Mouse (Mus musculus) forebrain, postnatal 0 days (tissue): Measurements from ENCODE around the gene C9orf72. TPM values are rescaled to one million over a fixed set of nuclear protein-coding genes. Genes with fewer than 3 reads are reported as not detected.

Source experiments
- ATAC-seq: fragments of 200-750 bp; cut with Nextera tagmentation; 2 replicates; pipeline ENCODE4 v1.8.0; 2017; ENCODE audit warnings: mild to moderate bottlenecking, moderate library complexity
- DNase-seq: peaks from one replicate; pipeline ENCODE4 v3.0.0-alpha.2; 2015
- H3K27ac ChIP-seq: fragments of 300-500 bp; sonication (generic); 2 replicates; pipeline ENCODE4 v1.5.1; 2014; ENCODE audit warnings: low read depth, mild to moderate bottlenecking, antibody characterized with exemption, low read length, moderate library complexity, mixed read lengths
- H3K27me3 ChIP-seq: fragments of 300-500 bp; sonication (generic); 2 replicates; pipeline ENCODE4 v1.6.1; 2014; ENCODE audit warnings: mild to moderate bottlenecking, low read length, mixed read lengths; ENCODE audit not compliant: insufficient read depth
- H3K36me3 ChIP-seq: fragments of 300-500 bp; sonication (generic); 2 replicates; pipeline ENCODE4 v1.6.1; 2014; ENCODE audit warnings: mild to moderate bottlenecking, moderate library complexity; ENCODE audit not compliant: insufficient read depth
- H3K4me1 ChIP-seq: fragments of 300-500 bp; sonication (generic); 2 replicates; pipeline ENCODE4 v1.6.1; 2014; ENCODE audit warnings: antibody characterized with exemption; ENCODE audit not compliant: insufficient read depth
- H3K4me2 ChIP-seq: fragments of 300-500 bp; sonication (generic); 2 replicates; pipeline ENCODE4 v1.6.1; 2014; ENCODE audit warnings: low read depth, mild to moderate bottlenecking, moderate library complexity
- H3K4me3 ChIP-seq: fragments of 300-500 bp; sonication (generic); 2 replicates; pipeline ENCODE4 v1.5.1; 2014; ENCODE audit warnings: low read depth, low read length, mixed read lengths
- H3K9ac ChIP-seq: fragments of 300-500 bp; sonication (generic); 2 replicates; pipeline ENCODE4 v1.6.1; 2014; ENCODE audit warnings: mild to moderate bottlenecking
- H3K9me3 ChIP-seq: fragments of 300-500 bp; sonication (generic); 2 replicates; pipeline ENCODE4 v1.6.1; 2016; ENCODE audit warnings: low read length
- CTCF ChIP-seq: sonication (generic); IDR thresholded peaks from 2 replicates; pipeline ENCODE4 v1.5.1; 2016; ENCODE audit warnings: antibody characterized with exemption, control low read depth, low read depth
- WGBS: fragments of 180-500 bp; shearing (Covaris S2); extraction: QIAGEN DNeasy Blood & Tissue Kit; methylation state at CpG from one replicate; pipeline ENCODE4 v1.1.7; 2014; 5-methylcytosine and 5-hydroxymethylcytosine counted together
- polyA plus RNA-seq: library from polyadenylated mRNA; unstranded; fragments of >200 nt; fragmentation: Nextera tagmentation; extraction: Ambion mirVana; gene quantifications from 2 replicates; pipeline ENCODE4 v1.2.1, GENCODE M21; 2015
- total RNA-seq: library from RNA; depleted of rRNA; stranded (reverse); fragments of >200 nt; gene quantifications from 2 replicates; pipeline ENCODE4 v1.2.3, GENCODE M21; 2014

Gene C9orf72
- total and polyA plus RNA-seq, 2 experiments from 2014 or later = 47.7 to 61.5 TPM

DNA sequence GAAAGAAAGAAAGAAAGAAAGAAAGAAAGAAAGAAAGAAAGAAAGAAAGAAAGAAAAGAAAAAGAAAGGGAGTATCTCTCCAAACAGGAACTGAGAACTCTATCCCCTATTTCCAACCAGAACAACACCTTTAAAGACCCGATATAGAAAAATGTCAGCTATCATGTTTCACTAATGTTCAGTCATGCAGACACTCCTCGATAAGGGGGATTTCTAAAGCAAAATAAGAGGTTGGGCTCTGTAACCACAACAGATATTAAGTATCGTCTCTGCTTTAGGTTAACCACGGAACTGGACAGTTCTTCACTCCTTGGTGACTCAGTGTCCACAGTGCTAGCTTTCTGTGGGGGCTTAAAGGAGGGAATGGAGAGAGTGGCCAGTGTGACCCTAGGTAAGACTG lies 2.3 kb upstream of the C9orf72 start:
- ATAC-seq (no peak), DNase-seq (no peak)
- Histone ChIP-seq H3K9ac (no peak overlapping the region), H3K4me1 (no peaks in the 10 kb centered on the region), H3K27ac (no peak overlapping the region), H3K4me3 (no peak overlapping the region), H3K27me3 (no peaks in the 10 kb centered on the region), H3K4me2 (no peak overlapping the region), H3K9me3 (no peaks in the 10 kb centered on the region), H3K36me3 (no peaks in the 10 kb centered on the region)
- WGBS = 69% methylated on average over 4 of the region's 4 CpGs
- no peak for TF ChIP-seq CTCF

DNA sequence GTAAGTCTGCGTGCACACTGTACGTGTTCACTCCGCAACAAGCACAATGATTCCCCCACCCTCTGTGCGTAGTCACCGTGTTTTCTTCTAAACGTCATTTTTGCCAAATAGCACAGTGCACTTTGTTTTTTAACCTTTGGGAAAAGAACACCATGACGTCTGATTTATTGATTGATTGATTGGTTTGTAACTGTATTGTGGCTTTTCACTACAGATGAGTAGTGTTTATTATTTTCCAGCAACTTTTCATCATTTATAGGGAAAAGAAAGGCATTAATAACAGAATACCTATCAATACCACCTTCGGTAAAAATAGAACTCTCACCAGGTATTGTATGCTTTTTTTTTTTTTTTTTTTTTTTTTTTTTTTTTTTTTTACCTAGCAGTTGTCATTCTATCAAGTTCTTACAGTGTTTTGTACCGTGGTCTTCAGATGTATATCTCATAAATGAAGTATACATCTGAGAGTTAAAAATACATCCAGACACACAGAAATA lies 569 bp upstream of the C9orf72 start:
- ATAC-seq (peak; percentile 71), DNase-seq (no peak)
- H3K27ac ChIP-seq = peak overlapping the region; percentile 87
- no peaks in the 10 kb centered on the region for H3K36me3 ChIP-seq
- H3K9ac ChIP-seq = peak overlapping the region; percentile 76
- 10% methylated on average over 9 of the region's 9 CpGs for WGBS
- H3K9me3 ChIP-seq = no peaks in the 10 kb centered on the region
- peak overlapping the region; percentile 70 for H3K4me2 ChIP-seq
- no peaks in the 10 kb centered on the region for H3K27me3 ChIP-seq
- no peaks in the 10 kb centered on the region for H3K4me1 ChIP-seq
- peak overlapping the region; percentile 86 for H3K4me3 ChIP-seq
- TF ChIP-seq CTCF = no peak

GRCm38 (mm10) chr4:35225141-35225733 lies 738 bp downstream of the C9orf72 start:
- WGBS = under 1% methylated on average over 36 of the region's 40 CpGs
- DNase-seq = no peak

GRCm38 (mm10) chr4:35224101-35224500 lies 1.9 kb downstream of the C9orf72 start:
- no peak for DNase-seq

More at GRCm38 (mm10) chr4:35225141-35225733, 738 bp downstream of the C9orf72 start:
- H3K4me3 ChIP-seq = peak overlapping the region; percentile 86
- TF ChIP-seq CTCF = no peak
- H3K27me3 ChIP-seq = no peaks in the 10 kb centered on the region
- H3K36me3 ChIP-seq = no peaks in the 10 kb centered on the region
- peak; percentile 47 for ATAC-seq
- H3K9me3 ChIP-seq = no peaks in the 10 kb centered on the region
- peak overlapping the region; percentile 87 for H3K27ac ChIP-seq
- H3K9ac ChIP-seq = peak overlapping the region; percentile 76
- H3K4me2 ChIP-seq = peak overlapping the region; percentile 70
- H3K4me1 ChIP-seq = no peaks in the 10 kb centered on the region

GRCm38 (mm10) chr4:35223376-35223988 lies 2.5 kb downstream of the C9orf72 start:
- Histone ChIP-seq H3K9me3 (no peaks in the 10 kb centered on the region), H3K4me2 (no peak overlapping the region), H3K4me1 (no peaks in the 10 kb centered on the region), H3K36me3 (no peaks in the 10 kb centered on the region), H3K27me3 (no peaks in the 10 kb centered on the region), H3K9ac (no peak overlapping the region), H3K27ac (no peak overlapping the region), H3K4me3 (no peak overlapping the region)
- DNase-seq (no peak), ATAC-seq (no peak)
- TF ChIP-seq CTCF = no peak
- WGBS = 89% methylated on average over 5 of the region's 5 CpGs

More at GRCm38 (mm10) chr4:35224101-35224500, 1.9 kb downstream of the C9orf72 start:
- 86% methylated on average over 4 of the region's 4 CpGs for WGBS
- Histone ChIP-seq H3K27me3 (no peaks in the 10 kb centered on the region), H3K4me3 (no peak overlapping the region), H3K9ac (no peak overlapping the region), H3K9me3 (no peaks in the 10 kb centered on the region), H3K36me3 (no peaks in the 10 kb centered on the region), H3K4me1 (no peaks in the 10 kb centered on the region), H3K27ac (no peak overlapping the region), H3K4me2 (no peak overlapping the region)
- TF ChIP-seq CTCF = no peak
- ATAC-seq = no peak

DNA sequence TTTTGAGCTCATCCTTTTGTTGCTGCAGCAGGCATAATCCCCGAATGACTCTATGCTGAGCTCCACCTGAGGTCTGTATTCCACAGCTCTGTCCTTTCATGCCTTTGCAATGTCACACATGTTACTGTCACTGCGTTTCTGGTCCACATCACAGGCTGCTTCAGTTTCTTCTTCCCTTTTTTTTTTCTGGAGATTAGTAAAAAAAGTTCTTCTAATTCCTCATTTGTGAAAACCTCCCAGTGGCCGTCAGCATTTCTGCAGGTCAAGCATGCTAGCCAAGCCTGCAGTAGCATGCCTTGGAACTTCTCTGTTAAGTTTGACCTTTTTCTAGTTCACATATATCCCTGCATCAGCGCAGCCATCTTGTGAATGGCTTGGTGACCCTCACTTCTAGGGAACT lies 4.1 kb downstream of the C9orf72 start:
- Histone ChIP-seq H3K9me3 (no peaks in the 10 kb centered on the region), H3K4me1 (no peaks in the 10 kb centered on the region), H3K27ac (no peak overlapping the region), H3K4me3 (no peak overlapping the region), H3K36me3 (peaks cover 7% of the 10 kb centered on the region), H3K4me2 (no peak overlapping the region), H3K9ac (no peak overlapping the region), H3K27me3 (no peaks in the 10 kb centered on the region)
- no peak for TF ChIP-seq CTCF
- 51% methylated on average over 4 of the region's 4 CpGs for WGBS
- no peak for ATAC-seq
- no peak for DNase-seq

DNA sequence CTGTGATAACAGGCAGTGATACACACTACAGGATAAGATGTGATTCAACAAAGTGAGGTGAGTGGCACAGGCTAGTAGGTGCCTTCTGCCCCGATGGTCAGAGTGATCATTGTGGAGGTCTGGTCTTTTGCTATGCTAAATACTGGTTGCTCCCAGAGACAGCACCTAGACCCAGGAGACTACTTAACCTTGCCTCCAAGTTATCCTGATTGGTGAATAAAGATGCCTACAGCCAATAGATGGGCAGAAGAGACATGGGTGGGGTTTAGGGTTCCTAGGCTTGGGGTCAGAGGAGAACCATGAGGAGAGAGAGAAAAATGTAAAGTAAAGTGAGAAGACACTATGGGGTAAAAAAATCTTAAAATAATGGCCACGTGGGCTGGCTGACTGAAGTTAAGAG lies 4.8 kb downstream of the C9orf72 start:
- 31% methylated on average over 2 of the region's 2 CpGs for WGBS
- DNase-seq = no peak
- no peak overlapping the region for H3K9ac ChIP-seq
- H3K4me1 ChIP-seq = no peaks in the 10 kb centered on the region
- no peak for ATAC-seq
- peaks cover 10% of the 10 kb centered on the region for H3K36me3 ChIP-seq
- H3K9me3 ChIP-seq = no peaks in the 10 kb centered on the region
- H3K4me3 ChIP-seq = no peak overlapping the region
- no peak overlapping the region for H3K4me2 ChIP-seq
- H3K27ac ChIP-seq = no peak overlapping the region
- TF ChIP-seq CTCF = no peak
- no peaks in the 10 kb centered on the region for H3K27me3 ChIP-seq
